In the genomic region with DNA sequence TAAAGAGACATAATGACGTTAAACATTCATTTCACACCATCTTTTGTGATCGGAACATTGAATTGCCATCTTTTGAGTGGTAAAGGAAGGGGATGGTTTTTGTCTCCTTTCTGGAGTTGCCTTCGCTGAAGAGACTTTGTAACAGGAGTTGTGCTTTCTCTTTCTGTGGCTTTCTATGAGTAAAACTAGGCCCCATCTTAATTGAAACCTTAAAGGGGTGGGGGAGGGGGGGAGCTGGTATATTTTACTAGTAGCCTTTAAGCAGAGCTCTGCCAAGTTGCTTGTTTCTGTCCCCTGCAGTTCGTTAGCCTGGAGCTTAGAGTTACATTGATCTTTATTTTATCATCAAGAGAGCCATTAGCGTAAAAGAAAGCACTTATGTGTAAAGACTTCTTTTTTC, we compare ENCODE assay signal across 8 mouse cellular contexts. TPM values are rescaled to one million over a fixed set of nuclear protein-coding genes. Genes with fewer than 3 reads are reported as not detected.
A peak's percentile ranks its signal among the peaks of the same experiment; 100 is the strongest.
DNase-seq lines count a peak whose midpoint lies in the region; ATAC-seq lines count a peak whose summit lies in the region.
"Had no signal": no experiment of that assay in that cellular context is flagged by ENCODE, and none has a peak within 500 bp of the region (broad histone marks: within the 10 kb centered on the region; RNA-seq: fewer than 3 reads in every experiment).

No protein-coding gene starts in this region.

- DNase-seq in neural tube, embryonic 11.5 days (ENCODE audit: low spot score), result no peak
- DNase-seq in neural tube, embryonic 10.5 days (ENCODE audit: extremely low spot score, low spot score), result no peak
- no peak for DNase-seq in ovary, postnatal 10 days (ENCODE audit: low spot score)
- DNase-seq in frontal cortex, postnatal 25 days (ENCODE audit: low spot score in 2 of 2), result no peak
- DNase-seq in urinary bladder, adult 18-20 months (ENCODE audit: low spot score in 2 of 2), result no peak
- DNase-seq: right cerebral cortex, postnatal 14 days had no signal

- no peak overlapping the region; the same call in 1 of the 2 replicates for H3K4me3 ChIP-seq in neural tube, embryonic 11.5 days (ENCODE audit: low read depth, low read length)
- H3K4me3 ChIP-seq in forebrain, embryonic 13.5 days, result peak overlapping the region; percentile 80
- peak overlapping the region; percentile 85 for H3K4me3 ChIP-seq in limb, embryonic 15.5 days

- H3K9me3 ChIP-seq in neural tube, embryonic 11.5 days (ENCODE audit: control insufficient read depth, low read length), result no peaks in the 10 kb centered on the region
- H3K9me3 ChIP-seq in forebrain, embryonic 13.5 days (replicated peaks), result no peaks in the 10 kb centered on the region
- H3K9me3 ChIP-seq in limb, embryonic 15.5 days, result no peaks in the 10 kb centered on the region

- H3K4me1 ChIP-seq in neural tube, embryonic 11.5 days (ENCODE audit: control insufficient read depth, insufficient read depth, low read length), result peaks cover 12% of the 10 kb centered on the region
- peaks cover 26% of the 10 kb centered on the region for H3K4me1 ChIP-seq in forebrain, embryonic 13.5 days
- H3K4me1 ChIP-seq in limb, embryonic 15.5 days, result peaks cover 26% of the 10 kb centered on the region

- ATAC-seq in neural tube, embryonic 11.5 days (ENCODE audit: insufficient read depth, low FRiP score, low TSS enrichment), result no peak
- no peak for ATAC-seq in forebrain, embryonic 13.5 days
- ATAC-seq in limb, embryonic 15.5 days (ENCODE audit: insufficient number of reproducible peaks, low FRiP score, low TSS enrichment, low read depth), result no peak

- H3K36me3 ChIP-seq in neural tube, embryonic 11.5 days (ENCODE audit: control insufficient read depth, insufficient read depth, low read length), result no peaks in the 10 kb centered on the region
- H3K36me3 ChIP-seq in forebrain, embryonic 13.5 days (ENCODE audit: poor library complexity, severe bottlenecking), result no peaks in the 10 kb centered on the region
- no peaks in the 10 kb centered on the region for H3K36me3 ChIP-seq in limb, embryonic 15.5 days

- H3K27me3 ChIP-seq in neural tube, embryonic 11.5 days (ENCODE audit: control insufficient read depth, insufficient read depth, low read length), result no peaks in the 10 kb centered on the region
- H3K27me3 ChIP-seq in forebrain, embryonic 13.5 days, result no peaks in the 10 kb centered on the region
- H3K27me3 ChIP-seq in limb, embryonic 15.5 days, result no peaks in the 10 kb centered on the region

- peak overlapping the region; percentile 61 for H3K4me2 ChIP-seq in neural tube, embryonic 11.5 days (ENCODE audit: low read depth)
- H3K4me2 ChIP-seq in forebrain, embryonic 13.5 days, result peak overlapping the region; percentile 77
- H3K4me2 ChIP-seq in limb, embryonic 15.5 days, result peak overlapping the region; percentile 70

- H3K27ac ChIP-seq in neural tube, embryonic 11.5 days (ENCODE audit: low read depth, low read length), result no peak overlapping the region
- no peak overlapping the region for H3K27ac ChIP-seq in forebrain, embryonic 13.5 days
- H3K27ac ChIP-seq in limb, embryonic 15.5 days, result no peak overlapping the region

- 22% methylated on average over 5 of the region's 5 CpGs for WGBS in neural tube, embryonic 11.5 days
- WGBS in forebrain, embryonic 13.5 days, result 6% methylated on average over 5 of the region's 5 CpGs
- 16% methylated on average over 5 of the region's 5 CpGs for WGBS in limb, embryonic 15.5 days

- no peak overlapping the region for H3K9ac ChIP-seq in neural tube, embryonic 11.5 days (ENCODE audit: low read length)
- 0 out of 2 replicates have a peak overlapping the region, but pooled peaks have one; percentile 1 for H3K9ac ChIP-seq in forebrain, embryonic 13.5 days
- no peak overlapping the region for H3K9ac ChIP-seq in limb, embryonic 15.5 days

RNA-seq across cellular contexts. Expression of a gene that starts 2.3 kb away (rescaled TPM):
- polyA plus RNA-seq in neural tube, embryonic 11.5 days (2014; fragmentation: Nextera tagmentation; extraction: Ambion mirVana), result 56.5 and 59.8 TPM in 2 replicates
- 26.7 and 30.1 TPM in 2 replicates for polyA plus RNA-seq in forebrain, embryonic 13.5 days (2015; fragmentation: Nextera tagmentation; extraction: Ambion mirVana)
- 23.8 and 28.1 TPM in 2 replicates for polyA plus RNA-seq in limb, embryonic 15.5 days (2015; fragmentation: Nextera tagmentation; extraction: Ambion mirVana)
